Mouse (Mus musculus) kidney, embryonic 14.5 days (tissue): ENCODE measurements at regions not wholly inside any gene's neighbourhood (a gene's known extent, or its start where the extent isn't known, plus 50 kb on each side); places are given as distances from the start of the nearest gene placed in this dataset.
"Not testable (repeated sequence)": the region's sequence is repeated elsewhere in the genome, so short reads cannot be mapped to it uniquely, and the experiment has no call there.

Source experiments
- ATAC-seq: fragments of 200-750 bp; cut with Nextera tagmentation; 2 replicates; pipeline ENCODE4 v1.8.0; 2017; ENCODE audit warnings: moderate number of reproducible peaks, mild to moderate bottlenecking, moderate TSS enrichment, moderate library complexity; ENCODE audit not compliant: low FRiP score, low TSS enrichment
- H3K27ac ChIP-seq: fragments of 300-500 bp; sonication (generic); 2 replicates; pipeline ENCODE4 v1.5.1; 2014; ENCODE audit warnings: low read depth, mild to moderate bottlenecking, low read length, moderate library complexity, mixed read lengths
- H3K27me3 ChIP-seq: fragments of 300-500 bp; sonication (generic); 2 replicates; pipeline ENCODE4 v1.6.1; 2014; ENCODE audit warnings: mild to moderate bottlenecking, low read length; ENCODE audit not compliant: control insufficient read depth, insufficient read depth
- H3K36me3 ChIP-seq: fragments of 300-500 bp; sonication (generic); 2 replicates; pipeline ENCODE4 v1.6.1; 2014; ENCODE audit warnings: low read length, mixed read lengths; ENCODE audit not compliant: control insufficient read depth, insufficient read depth
- H3K4me1 ChIP-seq: fragments of 300-500 bp; sonication (generic); 2 replicates; pipeline ENCODE4 v1.6.1; 2014; ENCODE audit warnings: low read length, mixed read lengths; ENCODE audit not compliant: control insufficient read depth, insufficient read depth
- H3K4me2 ChIP-seq: fragments of 300-500 bp; sonication (generic); replicated peaks from 2 replicates; pipeline ENCODE4 v1.6.1; 2014; ENCODE audit warnings: low read depth, mild to moderate bottlenecking, low read length
- H3K4me3 ChIP-seq: fragments of 300-500 bp; sonication (generic); 2 replicates; pipeline ENCODE4 v1.5.1; 2014; ENCODE audit warnings: mild to moderate bottlenecking, low read length
- H3K9ac ChIP-seq: fragments of 300-500 bp; sonication (generic); 2 replicates; pipeline ENCODE4 v1.6.1; 2014; ENCODE audit warnings: low read depth, mild to moderate bottlenecking, low read length, moderate library complexity
- H3K9me3 ChIP-seq: fragments of 300-500 bp; sonication (generic); 2 replicates; pipeline ENCODE4 v1.6.1; 2016; ENCODE audit warnings: low read length; ENCODE audit not compliant: control insufficient read depth
- WGBS: fragments of 180-500 bp; shearing (Covaris S2); extraction: QIAGEN DNeasy Blood & Tissue Kit; methylation state at CpG from one replicate; pipeline ENCODE4 v1.1.7; 2014; 5-methylcytosine and 5-hydroxymethylcytosine counted together

DNA sequence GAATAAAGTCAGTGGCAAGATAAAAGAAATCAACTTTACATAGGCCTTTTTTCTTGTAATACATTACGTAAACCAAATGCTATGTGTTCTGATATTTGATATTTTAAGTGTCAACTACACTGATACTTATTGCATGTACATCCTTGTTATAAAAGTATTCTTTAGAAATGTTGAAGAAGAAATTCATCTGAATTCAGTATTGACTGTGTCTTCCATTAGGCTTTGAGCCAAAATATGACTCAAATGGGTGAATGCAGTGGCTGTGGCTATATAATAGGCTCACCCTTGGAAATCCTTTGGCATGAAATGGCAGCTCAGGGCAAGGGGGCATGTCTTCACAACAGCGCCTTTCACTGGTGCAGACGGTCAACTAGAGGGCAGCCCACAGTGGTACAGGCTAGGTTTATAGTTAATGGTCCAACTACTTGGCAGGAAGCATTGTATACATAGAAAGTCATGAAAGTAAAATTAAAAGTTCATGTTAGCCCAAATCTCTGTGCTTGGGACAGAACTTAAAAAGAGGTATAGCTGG is 217.9 kb downstream of the Cetn3 start:
- no peaks in the 10 kb centered on the region for H3K27me3 ChIP-seq
- no peak overlapping the region for H3K9ac ChIP-seq
- 89% methylated on average over 3 of the region's 3 CpGs for WGBS
- no peak overlapping the region for H3K4me2 ChIP-seq
- no peaks in the 10 kb centered on the region for H3K9me3 ChIP-seq
- no peaks in the 10 kb centered on the region for H3K4me1 ChIP-seq
- no peak overlapping the region for H3K4me3 ChIP-seq
- H3K36me3 ChIP-seq = no peaks in the 10 kb centered on the region
- no peak overlapping the region for H3K27ac ChIP-seq
- ATAC-seq = no peak

DNA sequence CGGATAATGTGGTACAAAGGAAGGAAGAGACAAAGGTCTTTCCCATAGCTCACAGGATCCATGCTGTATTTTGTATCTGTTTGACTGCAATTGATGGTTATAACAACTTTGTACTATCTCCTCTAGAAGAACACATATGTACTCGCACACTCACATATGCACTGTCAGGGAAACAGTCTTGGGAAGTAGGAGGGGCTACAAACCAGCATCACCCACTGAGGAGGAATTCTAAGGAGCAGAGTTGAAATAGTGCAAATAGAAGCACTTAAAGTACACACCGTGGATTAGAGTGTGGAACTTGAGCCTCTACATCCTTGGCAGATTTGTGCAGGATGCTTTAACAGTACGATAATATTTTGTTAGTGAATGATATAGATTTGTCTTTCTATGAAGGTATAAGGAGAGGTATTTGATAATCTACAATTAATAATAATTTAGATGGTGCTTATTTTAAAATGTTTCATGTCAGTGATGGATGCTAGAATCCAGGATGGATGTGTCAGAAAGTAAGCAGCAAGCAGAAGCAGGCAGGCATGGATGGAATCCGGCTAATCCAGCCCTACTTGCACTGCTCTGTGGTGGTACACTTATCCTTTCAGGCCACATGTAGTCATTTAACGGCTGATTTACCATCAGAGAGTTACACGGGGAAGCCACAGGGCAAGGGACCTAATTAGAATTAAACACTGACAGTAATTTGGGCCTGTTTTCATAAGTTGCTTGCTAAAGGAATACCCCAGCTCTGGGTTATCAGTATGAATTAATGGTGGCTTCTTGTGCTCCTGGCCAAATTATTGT is 223.3 kb downstream of the Cetn3 start:
- no peak for ATAC-seq
- Histone ChIP-seq H3K27ac (no peak overlapping the region), H3K9ac (no peak overlapping the region), H3K4me3 (no peak overlapping the region), H3K36me3 (no peaks in the 10 kb centered on the region), H3K4me1 (no peaks in the 10 kb centered on the region), H3K27me3 (no peaks in the 10 kb centered on the region), H3K4me2 (no peak overlapping the region), H3K9me3 (no peaks in the 10 kb centered on the region)
- 62% methylated on average over 7 of the region's 7 CpGs for WGBS

DNA sequence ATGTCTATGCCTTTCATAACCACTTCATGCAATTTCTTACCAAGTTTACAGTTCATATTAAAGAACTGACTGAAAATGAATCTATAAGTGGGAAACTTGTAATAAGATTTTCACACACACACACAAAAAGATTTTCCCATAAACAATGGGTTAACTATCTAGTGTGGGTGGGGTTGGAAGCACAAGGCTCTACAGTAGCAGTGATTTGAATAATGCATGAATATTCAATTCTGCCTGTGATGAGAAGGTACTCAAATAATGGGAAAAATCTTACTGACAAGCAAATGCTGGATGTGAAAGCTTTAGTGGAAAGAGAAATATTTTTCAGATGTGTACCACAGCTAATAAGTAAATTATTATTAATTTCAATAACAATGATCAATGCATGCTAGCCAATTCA is 224.3 kb downstream of the Cetn3 start:
- H3K36me3 ChIP-seq = no peaks in the 10 kb centered on the region
- H3K27ac ChIP-seq = no peak overlapping the region
- ATAC-seq = no peak
- no peak overlapping the region for H3K4me3 ChIP-seq
- no peaks in the 10 kb centered on the region for H3K27me3 ChIP-seq
- H3K4me2 ChIP-seq = no peak overlapping the region
- H3K9me3 ChIP-seq = no peaks in the 10 kb centered on the region
- no peaks in the 10 kb centered on the region for H3K4me1 ChIP-seq
- no peak overlapping the region for H3K9ac ChIP-seq

DNA sequence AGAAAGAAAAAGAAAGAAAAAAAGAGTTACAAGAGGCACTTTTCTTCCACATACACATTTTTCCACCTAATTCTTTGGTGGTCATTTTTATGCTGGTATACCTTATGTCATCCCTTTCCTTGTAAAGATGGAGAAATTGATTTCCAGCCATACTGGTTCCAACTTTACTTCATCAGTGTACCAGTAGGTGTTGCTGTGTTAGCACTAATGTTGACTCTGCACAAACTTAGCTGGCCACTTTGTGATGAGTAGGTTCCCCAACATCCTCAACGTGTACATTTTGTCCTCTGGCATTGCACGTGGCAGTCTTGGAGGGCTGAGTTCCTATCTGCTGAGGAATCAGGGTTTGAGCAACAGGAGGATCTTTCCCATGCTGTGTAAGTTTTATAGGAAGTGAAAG is 256.7 kb downstream of the Cetn3 start:
- Histone ChIP-seq H3K27ac (no peak overlapping the region), H3K9ac (no peak overlapping the region), H3K9me3 (no peaks in the 10 kb centered on the region), H3K4me3 (no peak overlapping the region), H3K4me2 (no peak overlapping the region), H3K27me3 (no peaks in the 10 kb centered on the region), H3K4me1 (no peaks in the 10 kb centered on the region), H3K36me3 (no peaks in the 10 kb centered on the region)
- ATAC-seq = no peak
- WGBS = 43% methylated on average over 2 of the region's 2 CpGs

DNA sequence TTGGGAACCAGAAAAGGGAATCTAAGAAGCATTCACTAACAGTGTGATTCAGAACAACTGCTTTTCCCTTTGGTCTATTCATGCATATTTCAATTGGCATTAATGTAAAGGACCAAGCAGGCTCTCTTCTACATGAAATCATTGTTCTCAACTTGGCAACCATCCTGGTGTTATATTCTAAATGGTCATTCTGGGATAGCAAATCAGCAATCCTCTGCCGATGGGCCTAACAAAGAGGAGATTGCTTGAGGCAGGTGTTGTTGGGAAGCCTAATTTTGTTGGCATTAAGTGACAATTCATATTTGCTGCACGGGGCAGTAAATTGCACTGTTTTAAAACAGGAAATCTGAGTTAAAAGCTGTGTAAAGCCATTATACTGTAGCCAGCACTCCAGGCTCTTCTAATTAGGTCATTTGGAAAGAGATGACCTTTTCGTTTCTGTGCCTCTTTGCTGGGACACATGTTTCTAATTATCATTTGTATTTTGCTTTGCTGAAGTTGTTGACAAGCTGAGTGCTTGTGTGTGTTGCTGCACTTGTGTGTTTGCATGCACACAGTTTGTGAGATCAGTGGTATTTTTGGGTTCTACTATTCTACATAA is 275.4 kb downstream of the Cetn3 start:
- Histone ChIP-seq H3K27ac (no peak overlapping the region), H3K4me2 (no peak overlapping the region), H3K9me3 (no peaks in the 10 kb centered on the region), H3K9ac (no peak overlapping the region), H3K4me3 (no peak overlapping the region), H3K4me1 (peaks cover 3% of the 10 kb centered on the region; the same call in 1 of the 2 replicates), H3K36me3 (no peaks in the 10 kb centered on the region), H3K27me3 (no peaks in the 10 kb centered on the region)
- 39% methylated on average over 3 of the region's 3 CpGs for WGBS
- no peak for ATAC-seq

DNA sequence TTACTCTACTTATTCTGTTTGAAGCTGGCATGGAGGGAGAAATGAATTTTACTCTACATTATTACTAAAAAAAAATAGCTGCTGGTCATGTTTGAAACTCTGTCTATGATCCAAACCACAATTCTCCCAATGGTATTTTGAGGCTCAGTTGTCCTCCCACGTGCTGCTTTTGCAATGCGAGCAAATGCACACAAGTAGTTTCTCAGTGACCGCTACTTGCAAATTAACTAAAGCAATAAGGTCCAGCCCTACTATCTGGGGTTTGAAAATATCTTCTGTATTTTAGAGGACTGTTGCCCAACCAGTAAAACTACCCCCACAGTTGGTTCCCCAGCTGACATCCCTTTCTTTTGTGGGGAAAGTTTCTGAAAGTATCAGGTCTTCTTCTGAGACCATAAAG is 276.0 kb downstream of the Cetn3 start:
- no peak overlapping the region for H3K9ac ChIP-seq
- no peaks in the 10 kb centered on the region for H3K27me3 ChIP-seq
- H3K4me2 ChIP-seq = no peak overlapping the region
- no peaks in the 10 kb centered on the region for H3K36me3 ChIP-seq
- 76% methylated on average over 3 of the region's 3 CpGs for WGBS
- no peak overlapping the region for H3K4me3 ChIP-seq
- ATAC-seq = no peak
- peaks cover 3% of the 10 kb centered on the region; the same call in 1 of the 2 replicates for H3K4me1 ChIP-seq
- H3K9me3 ChIP-seq = no peaks in the 10 kb centered on the region
- H3K27ac ChIP-seq = no peak overlapping the region

DNA sequence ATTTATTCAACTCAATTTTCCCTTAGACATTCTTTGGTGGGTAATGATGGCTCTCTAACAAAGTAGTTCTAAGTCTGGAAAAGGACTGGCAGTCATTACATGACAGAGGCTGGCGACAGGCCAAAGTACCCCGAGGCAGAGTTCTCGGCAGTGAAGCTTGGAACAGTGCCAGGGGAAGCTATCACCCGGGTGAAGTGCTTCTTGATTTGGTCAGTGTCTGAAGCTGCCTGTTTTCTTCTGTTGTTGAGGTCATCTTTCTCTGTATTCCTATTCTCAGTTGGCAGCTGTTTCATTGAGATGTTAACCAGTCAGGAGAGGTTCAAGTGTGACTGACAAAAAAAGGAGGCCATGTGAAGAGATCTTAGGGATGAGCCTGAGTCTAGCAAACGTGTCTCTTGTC is 276.6 kb downstream of the Cetn3 start:
- Histone ChIP-seq H3K4me1 (peaks cover 3% of the 10 kb centered on the region; the same call in 1 of the 2 replicates), H3K27me3 (no peaks in the 10 kb centered on the region), H3K4me3 (no peak overlapping the region), H3K9ac (no peak overlapping the region), H3K36me3 (no peaks in the 10 kb centered on the region), H3K27ac (no peak overlapping the region), H3K9me3 (no peaks in the 10 kb centered on the region), H3K4me2 (no peak overlapping the region)
- WGBS = 26% methylated on average over 5 of the region's 5 CpGs
- ATAC-seq = peak; percentile 52; the same call in 1 of the 2 replicates

DNA sequence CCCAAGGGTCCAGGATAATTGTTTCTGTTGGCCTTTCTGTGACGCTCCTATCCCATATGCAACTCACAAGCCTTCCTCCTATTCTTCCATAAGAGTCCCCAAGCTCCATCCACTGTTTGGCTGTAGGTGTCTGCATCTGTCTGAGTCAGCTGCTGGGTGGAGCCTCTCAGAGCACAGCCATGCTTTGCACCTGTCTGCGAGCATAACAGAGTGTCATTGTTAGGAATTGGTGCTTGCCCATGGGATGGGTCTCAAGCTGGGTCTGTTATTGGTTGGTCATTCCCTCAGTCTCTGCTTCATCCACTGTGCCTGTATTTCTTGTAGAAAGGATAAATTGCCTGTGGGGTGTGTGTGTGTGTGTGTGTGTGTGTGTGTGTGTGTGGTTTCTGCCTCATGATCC is 281.0 kb downstream of the Cetn3 start:
- not testable (repeated sequence) for H3K4me2 ChIP-seq, ATAC-seq, H3K4me1 ChIP-seq, H3K36me3 ChIP-seq, H3K9me3 ChIP-seq, H3K9ac ChIP-seq, H3K27ac ChIP-seq, H3K27me3 ChIP-seq, H3K4me3 ChIP-seq
- WGBS = 97% methylated on average over 2 of the region's 2 CpGs

DNA sequence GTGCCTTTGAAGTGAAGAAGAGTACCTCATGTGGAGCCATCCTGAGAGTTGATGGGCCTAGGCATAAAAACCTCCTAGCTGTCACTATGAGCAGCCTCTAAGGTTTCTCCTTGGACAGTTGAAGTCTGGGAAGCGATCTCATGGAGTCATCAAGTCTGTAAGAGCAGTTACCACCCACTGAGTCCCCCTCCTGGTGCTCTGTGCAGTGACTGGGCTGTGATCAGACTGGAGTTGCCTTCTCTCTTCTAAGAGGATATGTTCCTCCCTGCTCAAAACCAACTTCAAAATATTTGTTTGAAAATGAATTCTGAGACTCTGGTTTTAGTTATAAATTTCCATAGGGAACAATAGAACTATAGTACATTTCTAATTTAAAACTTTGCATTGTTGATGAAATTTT is 283.3 kb downstream of the Cetn3 start:
- Histone ChIP-seq H3K9ac (no peak overlapping the region), H3K4me2 (no peak overlapping the region), H3K36me3 (no peaks in the 10 kb centered on the region), H3K27me3 (no peaks in the 10 kb centered on the region), H3K4me1 (no peaks in the 10 kb centered on the region), H3K4me3 (no peak overlapping the region), H3K27ac (no peak overlapping the region), H3K9me3 (no peaks in the 10 kb centered on the region)
- no peak for ATAC-seq
- WGBS = 38% methylated on average over 1 of the region's 1 CpGs
